Mouse (Mus musculus) midbrain, postnatal 0 days (tissue): ENCODE measurements at regions not wholly inside any gene's neighbourhood (a gene's known extent, or its start where the extent isn't known, plus 50 kb on each side); places are given as distances from the start of the nearest gene placed in this dataset.
A peak's percentile ranks its signal among the peaks of the same experiment; 100 is the strongest.

Experiments used
- ATAC-seq: fragments of 200-750 bp; cut with Nextera tagmentation; 2 replicates; pipeline ENCODE4 v1.8.0; 2017; ENCODE audit warnings: moderate number of reproducible peaks, mild to moderate bottlenecking, moderate TSS enrichment, moderate library complexity; ENCODE audit not compliant: low FRiP score
- DNase-seq: peaks from one replicate; pipeline ENCODE4 v3.0.0-alpha.2; 2015; ENCODE audit warnings: low spot score
- H3K27ac ChIP-seq: fragments of 300-500 bp; sonication (generic); 2 replicates; pipeline ENCODE4 v1.5.1; 2014; ENCODE audit warnings: low read depth, mild to moderate bottlenecking, low read length, mixed read lengths
- H3K27me3 ChIP-seq: fragments of 300-500 bp; sonication (generic); 2 replicates; pipeline ENCODE4 v1.6.1; 2014; ENCODE audit warnings: low read length, control low read depth, mixed read lengths; ENCODE audit not compliant: insufficient read depth
- H3K36me3 ChIP-seq: fragments of 300-500 bp; sonication (generic); 2 replicates; pipeline ENCODE4 v1.6.1; 2014; ENCODE audit warnings: low read length, control low read depth, mixed read lengths; ENCODE audit not compliant: insufficient read depth
- H3K4me1 ChIP-seq: fragments of 300-500 bp; sonication (generic); 2 replicates; pipeline ENCODE4 v1.6.1; 2014; ENCODE audit warnings: mild to moderate bottlenecking, control low read depth, antibody characterized with exemption, low read length, mixed read lengths; ENCODE audit not compliant: insufficient read depth
- H3K4me2 ChIP-seq: fragments of 300-500 bp; sonication (generic); 2 replicates; pipeline ENCODE4 v1.6.1; 2014; ENCODE audit warnings: low read depth, mild to moderate bottlenecking, low read length, mixed read lengths; ENCODE audit not compliant: poor library complexity, severe bottlenecking
- H3K4me3 ChIP-seq: fragments of 300-500 bp; sonication (generic); 2 replicates; pipeline ENCODE4 v1.5.1; 2014; ENCODE audit warnings: low read depth, mild to moderate bottlenecking, low read length, moderate library complexity
- H3K9ac ChIP-seq: fragments of 300-500 bp; sonication (generic); replicated peaks from 2 replicates; pipeline ENCODE4 v1.6.1; 2014; ENCODE audit warnings: mild to moderate bottlenecking, low read length, moderate library complexity, mixed read lengths; ENCODE audit not compliant: poor library complexity, severe bottlenecking
- H3K9me3 ChIP-seq: fragments of 300-500 bp; sonication (generic); 2 replicates; pipeline ENCODE4 v1.6.1; 2016; ENCODE audit warnings: low read length, control low read depth
- CTCF ChIP-seq: IDR thresholded peaks from 2 replicates; pipeline ENCODE4 v1.5.1; 2016; ENCODE audit warnings: antibody characterized with exemption, mild to moderate bottlenecking
- WGBS: fragments of 180-500 bp; shearing (Covaris S2); extraction: QIAGEN DNeasy Blood & Tissue Kit; methylation state at CpG from one replicate; pipeline ENCODE4 v1.1.7; 2014; 5-methylcytosine and 5-hydroxymethylcytosine counted together

GRCm38 (mm10) chr3:134654051-134654450, 174.8 kb upstream of the Tacr3 start:
- ATAC-seq (peak; percentile 86), DNase-seq (peak; percentile 88)
- H3K4me3 ChIP-seq = no peak overlapping the region
- no peak overlapping the region for H3K9ac ChIP-seq
- H3K36me3 ChIP-seq = no peaks in the 10 kb centered on the region
- WGBS = 23% methylated on average over 4 of the region's 4 CpGs
- no peaks in the 10 kb centered on the region for H3K27me3 ChIP-seq
- no peak overlapping the region for H3K4me2 ChIP-seq
- H3K4me1 ChIP-seq = no peaks in the 10 kb centered on the region
- peak; percentile 86 for TF ChIP-seq CTCF
- no peaks in the 10 kb centered on the region for H3K9me3 ChIP-seq
- H3K27ac ChIP-seq = no peak overlapping the region

GRCm38 (mm10) chr3:134694893-134695292, 133.9 kb upstream of the Tacr3 start:
- Histone ChIP-seq H3K4me3 (no peak overlapping the region), H3K36me3 (no peaks in the 10 kb centered on the region), H3K27ac (no peak overlapping the region), H3K4me1 (no peaks in the 10 kb centered on the region), H3K27me3 (no peaks in the 10 kb centered on the region), H3K4me2 (no peak overlapping the region), H3K9me3 (no peaks in the 10 kb centered on the region), H3K9ac (no peak overlapping the region)
- no peak for TF ChIP-seq CTCF
- no peak for ATAC-seq
- 87% methylated on average over 2 of the region's 2 CpGs for WGBS
- DNase-seq = peak; percentile 54

GRCm38 (mm10) chr3:134718620-134719019, 110.2 kb upstream of the Tacr3 start:
- Histone ChIP-seq H3K4me2 (no peak overlapping the region), H3K36me3 (no peaks in the 10 kb centered on the region), H3K4me3 (no peak overlapping the region), H3K27ac (no peak overlapping the region), H3K27me3 (no peaks in the 10 kb centered on the region), H3K9ac (no peak overlapping the region), H3K4me1 (no peaks in the 10 kb centered on the region), H3K9me3 (no peaks in the 10 kb centered on the region)
- ATAC-seq (no peak), DNase-seq (no peak)
- peak; percentile 32; the same call in 1 of the 2 replicates for TF ChIP-seq CTCF
- WGBS = 35% methylated on average over 2 of the region's 2 CpGs

- no peak for DNase-seq
- H3K9me3 ChIP-seq = no peaks in the 10 kb centered on the region
- no peaks in the 10 kb centered on the region for H3K27me3 ChIP-seq
- no peaks in the 10 kb centered on the region for H3K4me1 ChIP-seq
- no peaks in the 10 kb centered on the region for H3K36me3 ChIP-seq
- H3K4me2 ChIP-seq = no peak overlapping the region
- ATAC-seq = no peak
- WGBS = 84% methylated on average over 1 of the region's 1 CpGs
- no peak overlapping the region for H3K4me3 ChIP-seq
- H3K27ac ChIP-seq = no peak overlapping the region
- TF ChIP-seq CTCF = no peak
- no peak overlapping the region for H3K9ac ChIP-seq
Measured at GRCm38 (mm10) chr3:134735684-134736083, 93.1 kb upstream of the Tacr3 start.

GRCm38 (mm10) chr3:134761108-134761507, 67.7 kb upstream of the Tacr3 start:
- Histone ChIP-seq H3K9me3 (no peaks in the 10 kb centered on the region), H3K27ac (no peak overlapping the region), H3K4me2 (no peak overlapping the region), H3K4me1 (no peaks in the 10 kb centered on the region), H3K27me3 (no peaks in the 10 kb centered on the region), H3K36me3 (no peaks in the 10 kb centered on the region), H3K4me3 (no peak overlapping the region), H3K9ac (no peak overlapping the region)
- TF ChIP-seq CTCF = no peak
- no peak for ATAC-seq
- 98% methylated on average over 1 of the region's 1 CpGs for WGBS
- DNase-seq = no peak

- 80% methylated on average over 4 of the region's 4 CpGs for WGBS
- Histone ChIP-seq H3K9ac (no peak overlapping the region), H3K4me1 (no peaks in the 10 kb centered on the region), H3K27me3 (no peaks in the 10 kb centered on the region), H3K36me3 (no peaks in the 10 kb centered on the region), H3K4me2 (no peak overlapping the region), H3K4me3 (no peak overlapping the region), H3K9me3 (no peaks in the 10 kb centered on the region), H3K27ac (no peak overlapping the region)
- TF ChIP-seq CTCF = no peak
- DNase-seq = no peak
- no peak for ATAC-seq
Measured at GRCm38 (mm10) chr3:134763264-134763936, 65.4 kb upstream of the Tacr3 start.
